Mouse (Mus musculus) erythroid progenitor cell, adult 5-6 weeks (primary cell): ENCODE data around the gene Gpam. TPM values are rescaled to one million over a fixed set of nuclear protein-coding genes. Genes with fewer than 3 reads are reported as not detected.

ENCODE experiments used
- ATAC-seq: replicated peaks from 2 replicates; pipeline ENCODE4 v1.8.0; 2016; ENCODE audit warnings: moderate number of reproducible peaks, mild to moderate bottlenecking, moderate TSS enrichment, inconsistent platforms; ENCODE audit not compliant: poor library complexity, low FRiP score, severe bottlenecking
- total RNA-seq, 2 experiments: library from RNA; stranded (forward) in 1 of 2; stranded (reverse) in 1 of 2; fragments of 150-400 nt in 1 of 2; fragments of 186-747, 209-891 nt in 1 of 2; gene quantifications; 2 replicates each; pipeline versions ENCODE4 v1.2.3 to v1.2.4; 2015 to 2017; ENCODE audit warnings: low replicate concordance in 2 of 2

The Gpam gene
- total RNA-seq, 2 experiments from 2014 or later = 2.1 to 3.9 TPM

DNA sequence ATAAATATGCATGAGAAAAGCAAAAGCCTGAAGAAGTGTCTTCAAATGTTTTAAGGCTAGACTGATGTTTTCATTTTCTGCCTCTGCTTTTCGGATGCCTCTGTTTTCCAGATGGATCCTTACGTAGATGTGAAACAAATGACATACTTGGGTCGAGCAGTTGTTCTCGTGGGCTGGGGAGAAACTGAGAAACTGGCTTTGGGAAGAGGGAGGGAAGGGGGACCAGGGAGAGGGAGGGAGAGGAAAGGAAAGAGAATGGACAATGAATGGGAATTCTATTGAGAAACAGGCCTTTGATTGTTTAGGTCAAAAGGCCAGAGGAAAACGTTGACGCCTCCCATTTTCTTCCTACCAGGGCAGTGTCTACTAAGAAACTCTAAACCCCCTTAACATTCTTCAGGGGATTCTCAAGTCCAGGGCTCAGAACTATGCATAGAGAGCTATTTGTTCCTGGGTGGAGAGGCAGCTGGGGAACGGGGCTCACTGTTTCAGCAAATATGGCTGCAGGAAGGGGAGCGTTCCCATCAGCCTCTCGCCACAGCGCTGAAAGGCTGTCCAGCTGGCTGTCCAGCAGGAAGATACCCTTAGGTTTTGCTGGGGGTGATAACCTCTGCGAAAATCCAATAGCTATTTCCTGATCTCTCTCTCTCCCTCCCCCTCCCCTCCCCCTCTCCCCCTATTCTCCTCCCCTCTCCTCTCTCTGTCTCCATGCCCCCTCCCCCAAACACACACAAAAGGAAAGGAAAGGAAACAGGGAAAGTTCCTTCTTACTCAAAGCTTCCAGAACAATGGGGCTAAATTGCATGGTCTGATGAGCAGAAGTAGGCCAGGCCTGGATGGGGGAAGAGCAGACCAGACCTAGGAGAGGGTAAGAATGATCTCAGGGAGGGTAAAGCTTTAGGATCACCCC is 16.6 kb upstream of the Gpam start:
- no peak for ATAC-seq

DNA sequence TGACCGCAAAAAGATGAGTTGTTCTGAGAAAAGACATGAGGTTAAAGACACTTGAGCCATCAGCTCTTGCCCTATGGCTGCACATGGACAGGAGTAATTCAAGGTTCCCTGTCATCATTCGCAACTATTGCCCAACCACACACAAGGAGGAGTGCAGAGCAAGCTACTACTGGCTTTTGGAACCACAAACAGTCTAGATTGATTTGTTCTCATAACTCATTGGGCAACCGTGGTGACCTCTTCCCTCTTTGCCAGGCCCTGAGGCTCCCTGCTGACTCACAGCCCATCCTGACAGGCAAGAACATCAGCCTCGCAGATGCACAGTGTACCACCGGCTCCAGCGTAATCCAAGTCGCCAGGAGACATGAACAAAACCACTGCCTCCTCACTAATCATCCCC is 12.3 kb upstream of the Gpam start:
- ATAC-seq = no peak

DNA sequence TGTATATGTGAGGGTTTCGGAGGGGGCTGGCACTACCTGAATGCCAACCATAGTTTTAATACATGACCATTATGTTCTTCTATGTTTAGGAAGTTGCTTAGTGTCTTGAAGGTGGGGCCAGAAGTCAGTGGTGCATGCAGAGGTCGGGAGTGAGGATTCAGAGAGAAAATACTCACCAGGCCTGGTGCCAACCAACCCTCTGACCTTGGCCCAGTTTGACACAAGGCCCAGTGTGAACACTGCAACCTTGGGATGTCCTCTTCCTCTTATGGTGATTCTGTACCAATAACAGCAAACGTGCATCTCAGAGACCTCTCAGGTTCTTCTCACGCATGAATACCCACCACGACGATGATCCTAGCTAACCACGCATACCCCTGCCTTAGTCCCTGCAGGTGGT is 11.5 kb upstream of the Gpam start:
- no peak for ATAC-seq

DNA sequence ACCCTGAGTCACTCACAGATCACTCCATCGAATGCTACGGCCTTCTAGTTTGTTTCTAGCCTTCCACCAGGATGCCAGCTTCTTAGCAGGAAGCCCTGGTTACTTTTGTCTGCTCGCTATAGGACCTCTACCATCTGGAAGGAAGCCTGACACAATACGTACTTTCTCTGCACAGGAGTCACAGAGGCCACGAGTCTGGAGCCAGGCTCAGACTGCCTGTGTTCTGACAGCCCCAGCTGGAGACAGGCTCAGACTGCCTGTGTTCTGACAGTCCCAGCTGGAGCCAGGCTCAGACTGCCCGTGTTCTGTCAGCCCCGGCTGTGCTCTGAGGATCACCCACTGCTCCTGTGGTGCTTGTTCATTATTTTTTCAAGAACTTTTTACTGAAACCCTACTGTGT is 10.8 kb upstream of the Gpam start:
- ATAC-seq = no peak

DNA sequence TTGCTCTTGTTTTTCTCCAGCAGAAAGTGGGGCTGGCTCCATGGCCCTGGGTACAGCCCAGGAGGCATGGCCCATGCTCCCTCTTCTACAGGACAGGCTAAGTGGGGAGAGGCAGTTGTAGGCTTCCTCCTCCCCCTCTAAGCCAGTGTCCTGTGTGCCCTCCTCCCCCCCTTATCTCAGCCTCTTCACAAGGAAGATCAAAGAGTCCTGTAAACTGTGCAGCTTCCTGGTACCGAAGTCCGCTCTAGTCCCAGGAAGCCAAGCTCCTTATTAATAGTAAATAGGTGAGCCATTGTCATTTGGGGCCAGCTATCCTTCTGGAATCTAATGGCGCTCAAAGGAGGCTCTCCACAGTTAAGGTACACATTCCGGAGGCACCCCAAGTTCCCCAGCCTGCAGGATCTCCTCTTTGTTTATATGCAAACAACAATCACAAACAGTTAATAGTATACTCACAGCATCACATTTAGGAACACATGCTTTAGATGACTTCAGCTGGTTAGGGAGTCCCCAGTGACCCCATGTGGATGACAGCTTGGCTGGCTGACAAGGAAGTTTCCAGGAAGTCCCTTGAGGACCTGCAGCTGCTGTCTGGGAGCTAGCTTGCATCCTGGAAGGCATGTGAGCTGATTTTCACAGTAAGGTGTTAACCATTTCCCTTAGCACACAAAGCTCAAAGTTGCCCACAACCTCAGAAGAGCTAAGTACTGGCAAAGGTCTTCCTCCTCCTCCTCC is 9.8 kb upstream of the Gpam start:
- no peak for ATAC-seq

DNA sequence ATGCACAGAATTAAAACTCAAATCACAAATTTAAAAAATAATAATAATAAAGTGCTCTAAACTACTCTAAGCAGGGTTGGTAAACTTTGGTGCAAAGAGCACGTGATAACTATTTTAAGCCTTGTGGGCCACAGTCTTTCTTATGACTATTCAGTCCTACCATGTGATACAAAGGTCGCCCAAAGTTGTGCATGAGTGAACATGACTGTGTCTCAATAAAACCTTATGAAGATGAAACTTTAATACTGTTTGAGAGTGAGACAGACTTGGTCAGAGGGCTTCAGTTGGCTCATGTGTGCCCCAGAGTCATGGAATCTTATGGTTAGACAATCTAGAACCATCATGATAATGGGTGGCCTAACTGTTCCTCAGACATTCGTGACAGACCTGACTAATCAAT is 8.9 kb upstream of the Gpam start:
- no peak for ATAC-seq

DNA sequence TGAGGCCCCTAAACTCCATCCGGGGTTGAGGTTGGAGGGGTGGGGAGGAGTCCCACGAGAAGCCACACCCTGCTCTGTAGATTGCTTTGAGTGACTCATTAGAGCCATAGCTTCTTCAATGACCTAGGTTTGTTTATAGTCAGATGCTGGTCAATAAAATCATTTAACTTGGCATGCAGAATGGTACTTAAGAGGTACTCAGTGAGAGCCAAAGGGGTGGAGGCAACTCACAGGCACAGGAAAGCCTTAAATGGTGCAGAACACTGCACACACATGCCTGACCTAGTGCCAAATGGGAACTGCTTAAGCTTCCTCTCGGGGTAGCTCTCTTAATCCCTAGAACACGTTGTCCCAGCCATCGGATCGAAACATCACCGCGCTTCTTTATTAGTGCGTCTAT is 7.5 kb upstream of the Gpam start:
- no peak for ATAC-seq

DNA sequence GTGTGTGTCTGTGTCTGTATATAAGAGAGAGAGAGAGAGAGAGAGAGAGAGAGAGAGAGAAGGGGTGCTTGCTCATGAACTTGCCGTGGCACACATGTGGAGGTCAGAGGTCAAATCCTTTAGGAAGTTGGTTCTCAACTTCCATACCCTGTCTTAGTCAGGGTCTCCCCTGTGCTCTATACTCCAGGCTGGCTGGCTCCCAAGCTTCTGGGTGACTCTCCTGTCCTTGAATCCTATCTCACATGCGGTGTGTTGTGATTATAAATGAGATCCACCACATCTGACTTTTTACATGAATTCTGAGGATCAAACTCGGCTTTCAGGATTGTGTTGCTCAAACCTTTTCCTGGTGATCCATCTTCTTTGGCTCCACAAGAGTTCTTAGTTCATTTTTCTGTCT is 5.4 kb upstream of the Gpam start:
- no peak for ATAC-seq

DNA sequence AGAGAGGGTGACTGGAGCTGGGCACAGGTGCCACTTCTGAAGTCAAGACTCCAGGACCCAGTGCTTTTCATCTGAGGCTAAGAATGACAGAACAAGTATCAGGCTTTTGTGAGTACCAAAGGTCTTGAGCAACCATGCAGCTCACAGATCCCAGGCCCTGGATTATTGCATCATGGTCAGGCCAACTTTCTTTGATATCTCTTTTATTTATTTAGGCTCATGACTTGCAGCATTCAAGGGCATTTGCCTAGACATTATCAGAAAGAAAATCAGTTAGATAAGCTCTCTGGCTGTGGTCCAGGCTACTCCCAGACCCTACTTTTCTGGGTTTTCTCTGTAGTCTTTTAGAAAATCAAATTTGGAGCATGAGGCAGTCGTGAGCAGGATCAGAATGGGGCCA is 4.7 kb upstream of the Gpam start:
- ATAC-seq = no peak

DNA sequence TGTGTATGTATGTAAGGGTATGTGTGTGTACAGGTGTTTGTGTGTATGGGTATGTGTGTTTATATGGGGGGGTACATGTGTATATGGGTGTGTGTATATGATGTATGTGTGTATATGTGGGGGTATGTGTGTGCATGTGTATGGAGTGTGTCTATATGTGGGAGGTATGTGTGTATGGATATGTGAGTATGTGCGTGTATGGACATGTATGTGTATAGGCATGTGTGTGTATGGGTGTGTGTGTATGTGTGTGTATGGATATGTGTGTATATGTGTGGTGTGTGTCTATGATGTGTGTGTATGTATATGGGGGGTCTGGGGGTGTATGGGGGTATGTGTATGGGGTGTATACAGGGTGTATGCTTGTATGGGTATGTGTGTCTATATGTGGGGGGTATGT is 1.4 kb upstream of the Gpam start:
- no peak for ATAC-seq

DNA sequence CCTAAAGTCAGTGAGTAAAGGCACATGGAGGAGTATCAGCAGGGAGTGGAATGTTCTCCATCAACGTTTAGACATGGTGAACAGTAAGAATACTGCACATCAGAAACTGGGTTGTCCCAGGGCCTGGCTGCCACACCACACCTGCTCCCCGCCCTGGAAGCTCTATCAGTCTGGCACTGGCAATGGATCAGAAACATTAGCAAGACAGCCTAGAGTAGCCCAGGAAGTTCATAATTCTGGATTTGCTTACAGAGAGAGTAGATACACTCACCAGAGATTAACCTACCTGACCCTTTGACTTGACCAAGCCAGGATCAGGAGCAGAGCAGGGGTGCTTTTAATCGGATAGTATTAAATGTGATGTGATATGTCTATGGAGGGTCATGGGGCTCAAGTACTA is 1.6 kb downstream of the Gpam start:
- no peak for ATAC-seq

DNA sequence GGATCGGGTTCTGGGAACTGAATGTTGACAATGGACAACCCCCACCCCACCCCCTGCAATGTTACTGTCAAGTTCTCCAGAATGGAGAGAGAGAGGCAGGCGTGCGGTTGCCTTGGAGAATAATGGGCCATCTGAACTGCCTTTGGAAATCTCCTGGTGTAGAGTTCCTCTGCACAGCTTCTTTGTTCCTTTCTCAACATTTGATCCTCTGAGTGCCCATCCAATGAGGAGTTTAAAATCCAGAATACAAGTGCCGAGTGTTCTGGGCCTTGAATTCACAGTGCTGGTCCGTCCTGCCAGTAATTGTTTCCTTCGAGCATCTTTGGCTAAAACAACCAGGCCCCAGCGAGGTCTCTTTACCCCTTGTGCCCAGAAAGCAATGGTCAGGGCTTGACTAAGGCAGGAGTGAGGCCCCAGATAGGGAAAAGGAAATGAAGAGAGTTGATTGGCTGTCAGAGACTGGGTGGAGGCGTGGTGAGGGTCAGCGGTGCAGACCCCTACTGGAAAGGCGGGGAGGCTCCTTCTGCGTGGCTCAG is 4.0 kb downstream of the Gpam start:
- no peak for ATAC-seq

DNA sequence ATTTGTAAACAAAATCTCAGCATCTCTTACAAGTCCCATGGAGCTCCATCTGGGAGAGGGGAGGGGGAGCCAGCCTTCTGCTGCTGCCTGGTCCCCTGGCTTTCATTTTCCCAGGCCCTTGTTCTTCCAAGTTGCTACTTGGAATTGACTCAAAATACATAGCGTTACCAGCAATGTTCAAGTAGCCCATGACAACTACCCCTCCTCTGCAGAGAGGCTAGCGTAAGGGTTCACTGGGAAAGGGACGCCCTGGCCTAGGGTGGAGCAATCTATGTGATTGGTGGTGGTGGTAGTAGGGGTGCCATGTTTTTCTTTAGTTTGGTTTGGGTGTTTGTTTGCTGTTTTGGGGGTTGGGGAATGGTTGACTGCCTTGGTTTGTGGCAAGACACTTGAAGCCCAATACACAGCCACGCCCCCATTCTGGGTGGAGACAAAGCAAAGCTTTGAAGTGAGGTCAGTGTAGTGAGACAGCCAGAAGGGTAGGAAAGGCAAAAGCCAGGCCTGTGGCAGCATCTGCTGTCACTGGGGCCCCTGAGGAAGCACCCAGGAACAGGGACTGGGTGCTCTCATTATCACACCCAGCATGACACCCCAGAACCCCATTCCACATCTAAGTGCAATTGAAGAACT is 4.6 kb downstream of the Gpam start:
- no peak for ATAC-seq

DNA sequence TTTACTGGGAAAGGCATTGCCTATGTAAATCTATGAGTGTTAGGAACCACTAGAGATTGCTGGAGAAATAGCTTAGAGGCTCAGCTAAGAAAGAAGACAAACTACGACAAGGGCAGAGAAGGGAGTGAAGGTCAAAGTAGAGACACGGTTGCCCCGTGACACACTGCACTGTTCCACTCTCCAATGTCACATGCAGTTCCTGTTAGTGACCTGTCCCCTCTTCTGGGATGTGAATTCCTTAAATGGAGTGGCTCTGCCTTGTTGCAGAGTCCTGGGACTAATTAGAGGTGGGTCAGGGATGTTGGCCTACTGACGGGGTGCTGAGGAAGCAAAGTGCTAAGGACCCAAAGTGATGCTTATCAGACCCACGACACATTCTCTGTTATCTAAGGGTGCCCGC is 5.2 kb downstream of the Gpam start:
- no peak for ATAC-seq

DNA sequence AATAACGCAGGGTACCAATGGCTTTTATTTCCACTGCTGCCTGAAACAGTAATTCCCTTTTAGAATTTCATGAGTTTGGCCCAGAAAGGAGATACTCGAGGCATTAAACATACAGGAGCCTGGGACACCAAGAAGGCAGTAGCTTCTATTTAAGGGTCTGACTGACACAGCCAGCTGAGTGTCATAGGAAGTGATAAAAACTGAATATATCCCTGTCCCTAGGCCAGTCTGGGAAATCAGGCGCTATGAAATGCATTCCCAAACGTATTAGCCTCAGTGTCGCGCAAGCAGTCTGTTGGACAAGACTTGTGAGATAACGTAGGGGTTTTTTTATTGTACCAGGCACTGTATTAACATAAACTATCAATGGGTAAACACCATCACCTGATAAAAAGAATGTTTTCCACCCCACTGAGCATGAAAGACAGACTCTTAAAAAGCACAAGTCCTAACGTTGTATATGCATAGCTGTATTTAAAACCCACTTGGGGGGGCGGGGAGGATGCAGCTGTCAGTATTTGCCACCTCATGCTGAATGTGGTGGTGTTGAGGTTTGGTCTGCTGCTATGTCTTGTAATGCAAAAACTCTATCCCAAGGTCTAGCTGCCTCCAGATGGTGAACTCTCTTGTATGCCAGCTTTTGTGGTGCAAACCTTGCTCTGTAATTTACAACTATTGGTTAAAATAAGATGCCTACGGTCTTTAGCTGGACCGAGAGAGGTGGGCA is 6.4 kb downstream of the Gpam start:
- no peak for ATAC-seq

DNA sequence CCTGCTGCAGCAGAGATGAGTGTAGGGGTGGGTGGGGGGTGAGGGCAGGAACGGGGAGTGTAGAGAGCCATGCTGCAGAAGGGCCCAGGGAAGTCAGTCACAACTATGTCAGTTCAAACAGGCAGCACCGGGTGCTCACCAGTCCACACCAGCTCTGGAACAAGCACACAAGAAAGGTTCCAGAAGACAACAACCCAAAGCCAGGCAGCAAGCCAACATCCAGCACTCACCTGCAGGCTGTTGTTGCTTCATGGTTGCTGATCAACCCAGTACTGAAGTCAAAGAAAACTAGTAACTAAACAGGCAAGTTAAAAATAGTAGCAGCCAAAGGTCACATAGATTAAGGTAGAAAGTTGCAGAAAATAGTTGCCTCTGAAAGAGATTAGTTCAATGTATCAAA is 7.5 kb downstream of the Gpam start:
- no peak for ATAC-seq

DNA sequence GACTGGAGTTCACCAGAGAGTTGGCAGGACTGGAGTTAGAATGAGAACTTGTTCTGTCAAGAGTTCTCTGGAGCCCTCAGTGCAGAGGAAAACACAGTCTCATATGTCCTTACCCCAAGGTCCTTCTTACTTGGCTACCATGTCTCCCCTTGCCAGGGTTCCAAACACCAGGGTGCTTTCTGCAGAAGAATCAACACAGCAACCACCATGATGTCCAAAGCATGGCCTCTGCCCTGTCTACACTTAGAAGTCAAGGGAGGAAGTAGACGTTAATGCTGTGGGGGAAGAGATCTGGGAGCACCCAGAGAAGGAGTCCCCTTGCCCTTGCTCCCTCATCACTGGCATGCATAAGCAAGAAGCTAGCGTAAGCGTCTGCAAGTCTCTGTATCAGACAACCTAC is 9.0 kb downstream of the Gpam start:
- ATAC-seq = no peak

DNA sequence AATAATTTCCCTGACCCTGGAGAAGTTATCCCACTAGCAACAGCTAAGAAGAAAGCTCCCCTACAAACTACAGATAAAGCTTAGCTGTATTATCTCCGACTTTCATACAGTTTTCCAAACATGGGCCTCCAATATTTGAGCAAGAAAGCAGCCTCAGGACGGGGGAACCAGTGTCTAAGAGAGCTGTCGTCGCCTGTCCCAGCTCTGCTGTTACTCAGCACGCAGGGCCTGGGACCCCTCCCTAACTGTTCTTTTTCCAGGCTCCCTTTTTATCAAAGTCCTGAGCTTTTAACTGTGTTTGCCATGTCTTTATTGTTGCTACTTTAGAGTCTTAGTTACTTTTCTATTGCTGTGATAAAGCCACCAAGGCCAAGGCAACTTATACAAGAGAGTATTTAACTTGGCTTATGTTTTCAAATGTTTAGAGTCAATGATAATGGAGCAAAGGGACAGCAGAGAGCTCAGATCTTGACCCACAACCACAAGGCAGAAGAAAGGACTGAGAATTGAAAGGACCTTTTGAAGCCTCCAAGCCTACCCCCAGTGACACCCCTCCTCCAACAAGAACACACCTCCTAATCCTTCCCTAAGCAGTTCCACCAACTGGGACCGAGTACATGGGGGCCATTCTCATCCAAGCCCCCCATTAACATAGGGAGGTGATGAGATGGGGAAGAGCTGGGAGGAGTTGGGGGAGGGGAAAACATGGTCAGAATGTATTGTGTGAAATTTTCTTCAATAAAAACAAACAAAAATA is 9.8 kb downstream of the Gpam start:
- ATAC-seq = no peak

DNA sequence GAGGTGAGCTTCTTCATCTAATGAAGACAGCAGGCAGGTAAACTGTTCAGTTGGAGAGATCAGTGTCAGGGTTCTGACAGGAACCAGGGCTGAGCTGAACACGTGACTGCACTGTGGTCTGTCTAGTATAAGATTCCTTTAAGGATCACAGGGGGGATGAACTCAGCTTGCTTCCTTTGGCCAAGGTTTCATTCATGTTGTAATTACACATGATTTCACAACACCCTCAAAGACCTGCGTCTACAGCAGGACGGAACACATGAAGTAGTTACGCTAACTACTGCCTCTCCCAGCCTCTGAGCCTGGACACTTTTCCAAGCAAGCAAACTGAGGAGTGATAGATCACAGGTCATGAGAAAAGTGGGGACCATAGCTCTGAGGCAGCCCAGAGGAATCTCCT is 11.5 kb downstream of the Gpam start:
- no peak for ATAC-seq
